Mouse (Mus musculus) stomach, embryonic 15.5 days (tissue): ENCODE measurements around the gene Sesn1. TPM values are rescaled to one million over a fixed set of nuclear protein-coding genes. Genes with fewer than 3 reads are reported as not detected.

Source experiments
- ATAC-seq: fragments of 200-750 bp; cut with Nextera tagmentation; 2 replicates; pipeline ENCODE4 v1.8.0; 2017; ENCODE audit warnings: low read depth, moderate number of reproducible peaks, moderate TSS enrichment; ENCODE audit not compliant: insufficient read depth, low FRiP score
- H3K27ac ChIP-seq: fragments of 300-500 bp; sonication (generic); 2 replicates; pipeline ENCODE4 v1.5.1; 2015; ENCODE audit warnings: mild to moderate bottlenecking, inconsistent platforms
- H3K27me3 ChIP-seq: fragments of 300-500 bp; sonication (generic); replicated peaks from 2 replicates; pipeline ENCODE4 v1.6.1; 2015; ENCODE audit warnings: inconsistent platforms
- H3K36me3 ChIP-seq: fragments of 300-500 bp; sonication (generic); 2 replicates; pipeline ENCODE4 v1.6.1; 2015; ENCODE audit warnings: inconsistent platforms
- H3K4me1 ChIP-seq: fragments of 300-500 bp; sonication (generic); 2 replicates; pipeline ENCODE4 v1.6.1; 2015; ENCODE audit warnings: inconsistent platforms
- H3K4me2 ChIP-seq: fragments of 300-500 bp; sonication (generic); 2 replicates; pipeline ENCODE4 v1.6.1; 2015; ENCODE audit warnings: mild to moderate bottlenecking, inconsistent platforms
- H3K4me3 ChIP-seq: fragments of 300-500 bp; sonication (generic); replicated peaks from 2 replicates; pipeline ENCODE4 v1.5.1; 2015; ENCODE audit warnings: inconsistent platforms
- H3K9ac ChIP-seq: fragments of 300-500 bp; sonication (generic); 2 replicates; pipeline ENCODE4 v1.6.1; 2015; ENCODE audit warnings: inconsistent platforms
- H3K9me3 ChIP-seq: fragments of 300-500 bp; sonication (generic); 2 replicates; pipeline ENCODE4 v1.6.1; 2016; ENCODE audit warnings: inconsistent platforms
- WGBS: fragments of 180-500 bp; shearing (Covaris S2); methylation state at CpG from one replicate; pipeline ENCODE4 v1.1.7; 2015; 5-methylcytosine and 5-hydroxymethylcytosine counted together
- polyA plus RNA-seq: library from polyadenylated mRNA; unstranded; fragments of >200 nt; fragmentation: Nextera tagmentation; extraction: Ambion mirVana; gene quantifications from 2 replicates; pipeline ENCODE4 v1.2.1, GENCODE M21; 2015

The Sesn1 gene
- polyA plus RNA-seq, 1 experiment from 2014 or later: 33.3 TPM

DNA sequence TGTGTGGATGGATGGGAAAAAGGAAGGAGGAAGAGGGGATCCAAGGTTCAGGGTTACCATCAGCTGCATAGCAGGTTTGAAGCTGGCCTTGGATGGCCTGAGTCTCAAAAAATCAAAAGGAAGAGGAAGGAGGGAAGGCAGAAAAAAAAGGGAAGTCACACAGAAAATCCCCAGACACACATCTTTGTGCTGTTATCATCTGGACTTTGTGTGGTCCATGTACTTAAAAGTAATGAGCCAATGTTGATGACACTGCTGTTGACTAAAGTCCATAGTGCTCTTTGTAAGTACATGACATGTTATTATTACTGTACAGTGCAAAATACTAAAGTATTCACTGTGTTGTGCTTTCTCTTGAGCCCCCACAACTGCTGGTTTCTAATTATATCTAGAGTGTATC is 86.7 kb downstream of the Sesn1 start:
- no peaks in the 10 kb centered on the region for H3K27me3 ChIP-seq
- ATAC-seq: no peak
- H3K9me3 ChIP-seq: no peaks in the 10 kb centered on the region
- peaks cover 10% of the 10 kb centered on the region for H3K36me3 ChIP-seq
- no peak overlapping the region for H3K4me2 ChIP-seq
- peaks cover 6% of the 10 kb centered on the region; the same call in 1 of the 2 replicates for H3K4me1 ChIP-seq
- no peak overlapping the region for H3K4me3 ChIP-seq
- no peak overlapping the region for H3K9ac ChIP-seq
- no peak overlapping the region for H3K27ac ChIP-seq

DNA sequence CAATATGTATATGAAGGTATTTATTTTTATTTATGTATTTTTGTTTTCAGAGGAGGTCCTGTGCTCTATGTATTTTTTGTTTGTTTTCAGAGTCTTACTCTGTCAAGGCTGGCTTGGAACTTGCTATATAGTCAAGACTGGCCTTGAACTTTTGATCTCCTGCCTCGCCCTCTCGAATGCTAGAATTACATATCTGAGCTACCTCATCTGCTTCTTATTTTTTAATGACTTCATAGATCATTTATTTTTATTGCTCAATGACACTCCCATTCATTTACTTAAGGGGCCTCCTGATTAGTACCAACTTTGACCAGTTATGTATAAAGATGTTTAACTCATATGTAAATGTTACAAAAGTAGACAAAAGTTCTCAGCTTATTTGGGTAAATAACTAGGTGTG is 87.1 kb downstream of the Sesn1 start:
- Histone ChIP-seq H3K9me3 (no peaks in the 10 kb centered on the region), H3K27ac (no peak overlapping the region), H3K4me2 (no peak overlapping the region), H3K27me3 (no peaks in the 10 kb centered on the region), H3K9ac (no peak overlapping the region), H3K36me3 (peaks cover 10% of the 10 kb centered on the region), H3K4me1 (peaks cover 6% of the 10 kb centered on the region; the same call in 1 of the 2 replicates), H3K4me3 (no peak overlapping the region)
- no peak for ATAC-seq
- 92% methylated on average over 2 of the region's 2 CpGs for WGBS

DNA sequence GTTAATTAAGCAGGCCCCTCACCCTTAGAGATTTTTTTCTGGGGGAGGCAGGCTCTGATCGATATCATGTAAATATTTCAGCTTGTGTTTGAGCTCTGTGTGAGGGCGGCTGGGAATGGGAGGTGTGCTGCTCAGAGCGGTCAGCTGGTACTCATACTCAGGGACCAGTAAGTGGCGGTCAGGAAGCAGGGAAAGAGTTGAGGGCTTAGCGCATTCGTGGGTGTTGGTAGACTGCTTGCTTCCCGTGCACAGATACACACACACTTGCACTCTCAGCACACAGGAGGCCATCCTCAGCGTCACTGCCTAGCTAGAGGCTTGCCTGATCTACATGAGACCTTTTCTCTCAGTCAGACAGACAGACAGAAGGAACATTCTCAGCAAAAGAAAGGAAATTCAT is 91.7 kb downstream of the Sesn1 start:
- 84% methylated on average over 8 of the region's 8 CpGs for WGBS
- peaks cover 24% of the 10 kb centered on the region for H3K36me3 ChIP-seq
- ATAC-seq: no peak

DNA sequence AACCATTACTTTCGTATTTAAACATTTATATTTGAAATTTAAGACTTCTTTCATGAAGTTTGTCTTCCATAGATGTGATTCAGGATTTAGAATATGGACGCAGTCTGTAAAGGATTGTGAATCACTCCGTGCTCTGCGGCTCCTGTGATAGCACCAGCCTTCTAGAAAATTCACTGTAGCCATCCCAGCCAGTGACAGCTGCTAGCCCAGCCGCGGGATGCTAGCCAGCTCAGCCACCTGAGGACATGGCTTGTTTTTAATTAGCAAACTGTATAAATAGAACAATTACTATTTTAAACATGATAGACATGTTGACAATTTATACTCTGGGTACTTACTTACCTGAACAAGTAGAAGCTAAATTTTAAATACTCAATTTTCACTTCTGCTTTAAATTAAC is 92.1 kb downstream of the Sesn1 start:
- Histone ChIP-seq H3K9me3 (no peaks in the 10 kb centered on the region), H3K27ac (no peak overlapping the region), H3K9ac (no peak overlapping the region), H3K36me3 (peaks cover 26% of the 10 kb centered on the region), H3K27me3 (no peaks in the 10 kb centered on the region), H3K4me3 (no peak overlapping the region), H3K4me1 (no peaks in the 10 kb centered on the region), H3K4me2 (no peak overlapping the region)
- ATAC-seq: no peak
- WGBS: 94% methylated on average over 6 of the region's 6 CpGs

More for the DNA sequence above, 91.7 kb downstream of the Sesn1 start:
- no peak overlapping the region for H3K9ac ChIP-seq
- H3K9me3 ChIP-seq: no peaks in the 10 kb centered on the region
- H3K4me2 ChIP-seq: no peak overlapping the region
- no peaks in the 10 kb centered on the region for H3K27me3 ChIP-seq
- H3K4me3 ChIP-seq: no peak overlapping the region
- no peak overlapping the region for H3K27ac ChIP-seq
- no peaks in the 10 kb centered on the region for H3K4me1 ChIP-seq

DNA sequence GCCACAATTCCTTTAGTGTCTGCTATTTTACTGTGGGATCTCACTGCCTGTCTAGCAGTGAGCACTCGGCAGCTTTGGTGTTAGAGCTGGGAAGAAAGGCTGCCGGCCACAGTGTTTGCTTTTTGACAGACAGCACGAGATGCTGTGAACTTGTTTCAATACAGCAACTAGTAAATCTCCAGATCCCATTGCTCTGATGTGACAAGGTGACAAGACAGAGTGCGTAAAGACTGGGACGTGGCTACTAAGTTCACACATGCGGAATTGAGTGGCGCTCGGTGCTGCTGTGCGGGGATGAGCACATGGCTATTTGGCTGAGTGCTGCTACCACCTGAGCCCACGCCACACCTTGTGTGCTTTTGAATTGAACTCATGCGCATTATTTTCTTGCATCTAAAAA is 97.7 kb downstream of the Sesn1 start:
- Histone ChIP-seq H3K4me2 (no peak overlapping the region), H3K4me3 (no peak overlapping the region), H3K9me3 (no peaks in the 10 kb centered on the region), H3K27ac (no peak overlapping the region), H3K27me3 (no peaks in the 10 kb centered on the region), H3K36me3 (peaks cover 26% of the 10 kb centered on the region), H3K4me1 (no peaks in the 10 kb centered on the region), H3K9ac (no peak overlapping the region)
- ATAC-seq: no peak
- WGBS: 88% methylated on average over 11 of the region's 11 CpGs

DNA sequence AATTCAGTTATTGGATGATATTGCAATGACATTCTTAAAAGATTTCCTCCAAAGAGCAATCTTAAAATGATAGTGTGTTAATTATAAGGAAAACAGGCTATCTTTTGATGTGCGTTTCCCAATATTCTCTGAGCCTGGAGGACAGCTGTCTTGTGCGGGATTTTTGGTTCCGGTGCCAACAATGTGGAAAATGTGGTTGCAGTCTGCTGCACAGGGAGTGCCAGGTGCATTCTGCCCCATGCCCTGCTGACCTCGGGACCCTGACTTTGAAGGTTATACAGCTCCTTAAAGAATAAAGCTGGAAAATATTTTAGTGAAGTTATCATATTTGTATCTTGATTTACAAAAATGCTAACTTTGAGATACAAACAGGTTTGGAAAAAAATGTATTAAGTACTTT is 98.2 kb downstream of the Sesn1 start:
- Histone ChIP-seq H3K4me2 (no peak overlapping the region), H3K27ac (no peak overlapping the region), H3K4me3 (no peak overlapping the region), H3K36me3 (peaks cover 26% of the 10 kb centered on the region), H3K9ac (no peak overlapping the region), H3K9me3 (no peaks in the 10 kb centered on the region), H3K4me1 (no peaks in the 10 kb centered on the region), H3K27me3 (no peaks in the 10 kb centered on the region)
- WGBS: 83% methylated on average over 4 of the region's 4 CpGs
- no peak for ATAC-seq

DNA sequence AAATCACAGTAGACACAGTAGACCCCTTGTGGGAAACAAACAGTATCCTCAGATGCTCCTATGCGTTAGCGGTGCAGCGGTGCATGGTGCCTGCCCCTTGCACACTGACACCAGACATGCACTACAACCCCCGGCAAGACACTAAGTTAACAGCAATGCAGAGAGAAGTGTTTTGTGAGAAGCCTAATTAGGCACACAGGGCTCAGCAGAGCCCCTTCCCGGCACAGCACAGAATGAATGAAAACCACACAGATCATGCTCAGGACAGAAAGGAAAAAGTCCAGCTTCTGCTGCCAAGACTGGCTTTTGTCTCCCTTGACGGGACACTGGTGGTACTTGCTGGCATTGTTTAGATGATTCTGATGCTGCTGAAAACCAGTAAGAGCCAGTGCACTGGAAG is 99.2 kb downstream of the Sesn1 start:
- Histone ChIP-seq H3K9me3 (no peaks in the 10 kb centered on the region), H3K27me3 (no peaks in the 10 kb centered on the region), H3K4me3 (no peak overlapping the region), H3K27ac (no peak overlapping the region), H3K4me2 (no peak overlapping the region), H3K4me1 (no peaks in the 10 kb centered on the region), H3K9ac (no peak overlapping the region), H3K36me3 (peaks cover 26% of the 10 kb centered on the region)
- no peak for ATAC-seq
- WGBS: 77% methylated on average over 6 of the region's 6 CpGs

DNA sequence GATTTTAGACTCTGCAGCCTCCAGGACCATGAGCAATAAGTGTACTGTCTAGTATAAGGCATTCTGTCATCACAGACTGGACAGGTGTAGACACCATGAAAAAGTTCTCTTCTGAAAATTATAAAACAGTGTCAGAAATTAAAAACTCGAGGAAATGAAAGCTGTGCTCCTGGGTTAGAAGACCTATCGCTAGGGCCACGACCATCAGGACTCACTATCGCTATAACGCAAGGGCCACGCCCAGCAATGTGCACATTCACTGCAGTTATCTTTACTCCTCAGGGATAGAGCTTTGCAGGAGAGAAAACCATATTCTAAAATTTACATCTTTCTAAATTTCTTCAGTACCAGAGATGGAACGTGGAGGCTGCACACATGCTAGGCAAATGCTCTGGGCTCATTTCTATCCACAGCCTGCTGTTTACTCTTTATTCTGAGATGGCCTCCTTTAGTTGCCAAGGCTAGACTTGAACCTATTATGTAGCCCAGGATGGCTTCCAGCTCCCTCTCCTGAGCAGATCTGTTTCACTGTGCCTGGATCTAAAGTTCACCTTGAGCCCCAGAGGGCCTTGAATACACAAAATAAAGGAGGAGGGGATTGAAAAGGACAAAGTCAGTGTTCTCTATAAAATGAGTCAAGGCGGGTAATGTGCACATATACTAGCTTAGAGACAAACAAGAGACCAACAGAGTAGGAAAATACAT is 102.7 kb downstream of the Sesn1 start:
- 85% methylated on average over 8 of the region's 8 CpGs for WGBS
- Histone ChIP-seq H3K9ac (no peak overlapping the region), H3K9me3 (no peaks in the 10 kb centered on the region), H3K36me3 (peaks cover 6% of the 10 kb centered on the region; the same call in 1 of the 2 replicates), H3K4me2 (no peak overlapping the region), H3K27me3 (no peaks in the 10 kb centered on the region), H3K4me3 (no peak overlapping the region), H3K27ac (no peak overlapping the region), H3K4me1 (no peaks in the 10 kb centered on the region)
- ATAC-seq: peak; percentile 84; the same call in 1 of the 2 replicates

DNA sequence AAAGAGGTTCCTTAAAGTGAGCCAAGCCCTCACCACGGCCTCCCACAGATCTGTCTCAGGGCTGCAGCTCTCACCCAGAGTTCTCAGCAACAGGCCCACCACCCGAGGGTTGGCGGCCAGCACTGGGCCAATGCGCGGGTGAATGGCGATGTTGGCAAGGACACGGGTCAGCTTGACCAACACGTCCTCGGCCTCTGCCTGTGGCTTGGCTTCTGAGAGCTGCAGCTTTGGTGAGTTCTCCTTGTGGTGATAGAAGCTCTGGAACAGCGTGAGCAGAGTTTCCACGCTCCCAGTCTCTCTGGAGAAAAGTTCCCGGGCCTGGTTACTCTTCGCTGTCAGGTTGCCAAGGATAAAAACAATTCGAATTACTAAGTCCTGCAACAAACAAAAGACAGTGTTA is 117.0 kb downstream of the Sesn1 start:
- no peaks in the 10 kb centered on the region for H3K4me1 ChIP-seq
- no peaks in the 10 kb centered on the region for H3K9me3 ChIP-seq
- H3K27me3 ChIP-seq: no peaks in the 10 kb centered on the region
- WGBS: 89% methylated on average over 14 of the region's 14 CpGs
- H3K4me3 ChIP-seq: no peak overlapping the region
- ATAC-seq: no peak
- H3K27ac ChIP-seq: no peak overlapping the region
- no peak overlapping the region for H3K9ac ChIP-seq
- H3K4me2 ChIP-seq: no peak overlapping the region
- H3K36me3 ChIP-seq: no peaks in the 10 kb centered on the region

DNA sequence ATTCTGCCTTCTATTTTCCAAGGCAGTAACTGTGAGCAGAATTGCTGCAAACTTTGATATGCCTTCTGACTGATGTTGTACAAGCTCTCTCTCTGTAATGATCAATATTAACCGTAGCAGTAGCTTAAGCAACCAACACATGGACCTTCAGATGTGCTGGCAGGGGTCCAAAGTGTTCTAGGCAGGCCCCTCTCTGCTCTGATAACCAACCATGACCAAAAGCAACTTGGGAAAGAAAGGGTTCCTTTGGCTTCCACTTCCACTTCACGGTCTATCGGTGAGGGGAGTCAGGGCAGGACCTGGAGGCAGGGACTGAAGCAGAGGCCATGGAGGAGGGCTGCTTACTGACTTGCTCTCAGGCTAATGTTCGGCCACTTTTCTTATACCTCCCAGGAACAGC is 121.2 kb downstream of the Sesn1 start:
- Histone ChIP-seq H3K4me2 (no peak overlapping the region), H3K27ac (no peak overlapping the region), H3K9me3 (no peaks in the 10 kb centered on the region), H3K9ac (no peak overlapping the region), H3K4me1 (peaks cover 12% of the 10 kb centered on the region), H3K36me3 (no peaks in the 10 kb centered on the region), H3K4me3 (no peak overlapping the region), H3K27me3 (no peaks in the 10 kb centered on the region)
- no peak for ATAC-seq
- WGBS: 66% methylated on average over 4 of the region's 4 CpGs

DNA sequence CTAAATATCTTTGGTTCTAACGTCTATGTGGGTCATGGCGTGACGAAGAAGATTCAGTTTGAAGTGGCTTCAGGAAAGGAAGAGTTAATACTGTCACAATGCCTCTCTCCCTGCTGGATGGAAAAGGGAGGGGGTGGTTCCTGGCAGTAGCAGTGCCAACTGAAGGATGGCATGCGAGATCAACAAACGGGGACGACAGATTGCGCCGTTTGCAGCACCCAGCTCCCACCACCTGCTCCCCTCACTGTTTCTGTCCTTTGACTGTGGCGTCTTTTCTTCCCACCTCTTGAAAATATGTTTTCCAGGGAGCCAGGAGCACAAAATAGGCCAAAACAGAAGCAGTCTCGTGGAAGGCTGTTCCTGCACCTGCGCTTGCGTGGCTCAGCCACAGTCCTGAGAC is 122.2 kb downstream of the Sesn1 start:
- H3K27me3 ChIP-seq: no peaks in the 10 kb centered on the region
- no peak overlapping the region for H3K9ac ChIP-seq
- 80% methylated on average over 12 of the region's 12 CpGs for WGBS
- H3K4me3 ChIP-seq: no peak overlapping the region
- no peak overlapping the region for H3K27ac ChIP-seq
- peaks cover 15% of the 10 kb centered on the region for H3K4me1 ChIP-seq
- no peak for ATAC-seq
- no peak overlapping the region for H3K4me2 ChIP-seq
- H3K9me3 ChIP-seq: no peaks in the 10 kb centered on the region
- no peaks in the 10 kb centered on the region for H3K36me3 ChIP-seq

DNA sequence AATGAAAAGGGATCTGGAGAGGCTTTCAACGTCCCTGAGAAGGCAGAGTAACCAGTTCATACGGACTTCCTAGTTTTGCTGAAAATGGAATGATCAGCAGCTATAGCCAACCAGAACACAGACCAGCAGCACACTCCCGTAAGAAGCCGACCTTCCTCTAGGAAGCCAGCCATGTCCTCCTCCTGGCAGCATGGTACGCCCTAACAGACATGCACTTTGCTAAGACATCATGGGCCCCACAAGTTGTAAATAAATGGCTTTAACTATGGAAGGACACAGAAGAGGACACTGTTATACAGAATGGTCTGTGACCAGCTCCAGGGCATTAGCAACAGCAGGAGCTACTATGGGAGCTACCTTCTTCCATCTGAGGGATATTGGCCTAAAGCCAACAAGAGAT is 123.2 kb downstream of the Sesn1 start:
- Histone ChIP-seq H3K9ac (no peak overlapping the region), H3K27me3 (no peaks in the 10 kb centered on the region), H3K4me3 (no peak overlapping the region), H3K4me2 (no peak overlapping the region), H3K27ac (no peak overlapping the region), H3K36me3 (no peaks in the 10 kb centered on the region), H3K9me3 (no peaks in the 10 kb centered on the region), H3K4me1 (peaks cover 15% of the 10 kb centered on the region)
- 79% methylated on average over 5 of the region's 5 CpGs for WGBS
- no peak for ATAC-seq

DNA sequence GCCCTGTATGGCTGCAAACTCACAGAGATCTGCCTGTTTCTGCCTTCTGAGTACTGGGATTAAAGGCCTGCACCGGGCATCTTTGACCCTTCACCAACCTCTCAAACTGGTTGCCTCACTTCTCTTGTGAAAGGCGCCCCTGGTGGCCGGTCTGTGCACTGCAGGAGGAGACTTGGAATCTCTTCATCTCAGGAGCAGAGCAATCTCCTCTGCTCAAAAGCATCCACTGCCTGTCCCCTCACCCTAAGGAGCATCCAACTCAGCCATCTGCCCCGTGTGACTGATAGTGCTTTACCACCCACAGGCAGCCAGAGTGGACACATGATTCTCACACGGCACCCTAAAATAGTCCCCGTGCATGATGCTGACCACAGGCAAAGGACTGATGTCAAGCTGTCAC is 123.8 kb downstream of the Sesn1 start:
- Histone ChIP-seq H3K9me3 (no peaks in the 10 kb centered on the region), H3K27ac (no peak overlapping the region), H3K27me3 (no peaks in the 10 kb centered on the region), H3K4me3 (no peak overlapping the region), H3K36me3 (no peaks in the 10 kb centered on the region), H3K9ac (no peak overlapping the region), H3K4me1 (peaks cover 15% of the 10 kb centered on the region), H3K4me2 (no peak overlapping the region)
- WGBS: 58% methylated on average over 6 of the region's 6 CpGs
- no peak for ATAC-seq
